In the genomic region with DNA sequence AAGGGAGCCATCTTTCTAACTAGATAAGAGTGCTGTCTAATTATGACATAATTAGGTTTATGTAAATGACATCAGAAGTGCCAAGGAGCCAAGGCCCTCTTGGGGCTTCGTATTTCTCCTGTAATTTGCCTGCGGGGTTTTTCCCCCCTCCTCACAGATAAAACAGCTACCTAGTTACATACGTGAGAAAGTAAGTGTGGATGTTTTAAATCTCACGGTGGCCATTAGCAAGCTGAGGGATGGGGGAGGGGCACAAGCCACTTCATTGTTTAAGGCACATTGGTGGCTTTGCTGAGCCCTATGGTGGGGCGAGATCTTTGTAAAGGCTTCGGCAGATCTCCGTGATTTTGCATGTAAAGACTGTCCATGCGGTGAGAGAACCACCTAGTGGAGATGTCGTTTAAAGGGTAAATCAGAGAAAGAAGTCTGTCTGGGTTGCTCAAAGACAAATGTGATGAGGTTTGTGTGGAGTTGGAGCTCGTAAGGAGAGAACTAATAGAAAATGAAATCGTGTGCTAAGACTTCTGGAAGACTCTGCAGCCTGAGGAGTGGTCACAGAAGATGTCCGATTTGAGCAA, we compare ENCODE assay signal across 35 mouse cellular contexts. TPM values are rescaled to one million over a fixed set of nuclear protein-coding genes. Genes with fewer than 3 reads are reported as not detected.
A peak's percentile ranks its signal among the peaks of the same experiment; 100 is the strongest.
DNase-seq lines count a peak whose midpoint lies in the region; ATAC-seq and TF ChIP-seq lines count a peak whose summit lies in the region.
"Had no signal": no experiment of that assay in that cellular context is flagged by ENCODE, and none has a peak within 500 bp of the region (broad histone marks: within the 10 kb centered on the region; RNA-seq: fewer than 3 reads in every experiment).

No protein-coding gene starts in this region.

- ATAC-seq in hindbrain, postnatal 0 days: no peak
- ATAC-seq in lung, embryonic 14.5 days (ENCODE audit: insufficient read depth): no peak
- ATAC-seq in neural tube, embryonic 14.5 days (ENCODE audit: low read depth): peak; percentile 34; the same call in 1 of the 2 replicates
- ATAC-seq: activated CD4-positive, CD25-positive, alpha-beta regulatory T cell, adult 4 months; inflammation-experienced regulatory T-cells, adult 6 months had no signal

- 44% methylated on average over 12 of the region's 12 CpGs for WGBS in hindbrain, postnatal 0 days
- WGBS in hindbrain, embryonic 10.5 days: 66% methylated on average over 12 of the region's 12 CpGs
- WGBS in lung, embryonic 14.5 days: 51% methylated on average over 12 of the region's 12 CpGs
- 53% methylated on average over 12 of the region's 12 CpGs for WGBS in neural tube, embryonic 14.5 days

- no peaks in the 10 kb centered on the region for H3K27me3 ChIP-seq in hindbrain, postnatal 0 days (ENCODE audit: insufficient read depth, low read length)
- H3K27me3 ChIP-seq in hindbrain, embryonic 10.5 days (ENCODE audit: insufficient read depth, poor library complexity, severe bottlenecking): no peaks in the 10 kb centered on the region
- H3K27me3 ChIP-seq in lung, embryonic 14.5 days (ENCODE audit: insufficient read depth, low read length): no peaks in the 10 kb centered on the region
- no peaks in the 10 kb centered on the region for H3K27me3 ChIP-seq in neural tube, embryonic 14.5 days (ENCODE audit: control insufficient read depth, insufficient read depth, low read length)
- H3K27me3 ChIP-seq: embryonic facial prominence, embryonic 13.5 days; limb, embryonic 13.5 days had no signal

- no peak overlapping the region for H3K4me2 ChIP-seq in hindbrain, postnatal 0 days (ENCODE audit: low read depth, low read length)
- H3K4me2 ChIP-seq in lung, embryonic 14.5 days: no peak overlapping the region
- H3K4me2 ChIP-seq in neural tube, embryonic 14.5 days (ENCODE audit: low read depth, low read length): no peak overlapping the region
- H3K4me2 ChIP-seq: embryonic facial prominence, embryonic 13.5 days; forebrain, embryonic 12.5 days; limb, embryonic 13.5 days; liver, embryonic 15.5 days had no signal

- no peaks in the 10 kb centered on the region for H3K36me3 ChIP-seq in hindbrain, postnatal 0 days (ENCODE audit: insufficient read depth, low read length)
- H3K36me3 ChIP-seq in hindbrain, embryonic 10.5 days: no peaks in the 10 kb centered on the region
- no peaks in the 10 kb centered on the region for H3K36me3 ChIP-seq in lung, embryonic 14.5 days (ENCODE audit: insufficient read depth)
- peaks cover 9% of the 10 kb centered on the region; the same call in 1 of the 2 replicates for H3K36me3 ChIP-seq in neural tube, embryonic 14.5 days (ENCODE audit: control insufficient read depth, insufficient read depth, low read length)
- H3K36me3 ChIP-seq: embryonic facial prominence, embryonic 13.5 days; heart, embryonic 10.5 days; limb, embryonic 13.5 days; liver, embryonic 15.5 days had no signal

- peak; percentile 11 for DNase-seq in hindbrain, postnatal 0 days (ENCODE audit: low spot score)
- no peak for DNase-seq in hindbrain, embryonic 10.5 days (ENCODE audit: low spot score)
- DNase-seq in lung, embryonic 14.5 days: no peak
- no peak for DNase-seq in lung, postnatal 25 days (ENCODE audit: low spot score)
- DNase-seq in A20 (ENCODE audit: low read depth, low spot score): peak; percentile 42
- DNase-seq in kidney, postnatal 10 days: no peak
- DNase-seq: adrenal gland, adult 8-10 months; B cell, adult 2 months; cerebellum, adult 18-20 months; cerebellum, postnatal 25 days; embryo, embryonic 11 days; heart, postnatal 4 days; kidney, adult 8-10 months; kidney, postnatal 36 days; layer of hippocampus, adult 9-11 months; lung, postnatal 14 days; retina, postnatal 1 day; right cerebral cortex, postnatal 25 days; spleen, adult 18-20 months had no signal

- H3K27ac ChIP-seq in hindbrain, postnatal 0 days: no peak overlapping the region
- no peak overlapping the region for H3K27ac ChIP-seq in hindbrain, embryonic 10.5 days
- no peak overlapping the region for H3K27ac ChIP-seq in lung, embryonic 14.5 days (ENCODE audit: low read depth)
- no peak overlapping the region for H3K27ac ChIP-seq in neural tube, embryonic 14.5 days (ENCODE audit: low read depth, low read length)
- H3K27ac ChIP-seq: embryonic facial prominence, embryonic 13.5 days; forebrain, embryonic 12.5 days; heart, embryonic 10.5 days; limb, embryonic 13.5 days; liver, embryonic 15.5 days had no signal

- no peak overlapping the region for H3K9ac ChIP-seq in hindbrain, postnatal 0 days (replicated peaks; ENCODE audit: low read length)
- H3K9ac ChIP-seq in lung, embryonic 14.5 days: no peak overlapping the region
- no peak overlapping the region for H3K9ac ChIP-seq in neural tube, embryonic 14.5 days (replicated peaks; ENCODE audit: low read depth, low read length)
- H3K9ac ChIP-seq: embryonic facial prominence, embryonic 13.5 days; forebrain, embryonic 12.5 days; limb, embryonic 13.5 days; liver, embryonic 15.5 days had no signal

- peak; percentile 17; the same call in 1 of the 2 replicates for TF ChIP-seq CTCF in hindbrain, postnatal 0 days (IDR thresholded peaks at IDR 0.05; ENCODE audit: low read depth)
- 0 out of 2 replicates have a peak, but pooled peaks have one; percentile 11 for TF ChIP-seq CTCF in lung, embryonic 14.5 days (IDR thresholded peaks at IDR 0.05; ENCODE audit: low read depth)

- H3K9me3 ChIP-seq in hindbrain, postnatal 0 days (ENCODE audit: low read length): no peaks in the 10 kb centered on the region
- H3K9me3 ChIP-seq in hindbrain, embryonic 10.5 days: no peaks in the 10 kb centered on the region
- H3K9me3 ChIP-seq in lung, embryonic 14.5 days (ENCODE audit: low read depth, low read length): no peaks in the 10 kb centered on the region
- no peaks in the 10 kb centered on the region for H3K9me3 ChIP-seq in neural tube, embryonic 14.5 days (ENCODE audit: control insufficient read depth, low read length)
- H3K9me3 ChIP-seq: embryonic facial prominence, embryonic 13.5 days; forebrain, embryonic 12.5 days; heart, embryonic 10.5 days; limb, embryonic 13.5 days; liver, embryonic 15.5 days had no signal

- no peaks in the 10 kb centered on the region for H3K4me1 ChIP-seq in hindbrain, postnatal 0 days (ENCODE audit: insufficient read depth, low read length)
- H3K4me1 ChIP-seq in hindbrain, embryonic 10.5 days (replicated peaks): peaks cover 13% of the 10 kb centered on the region; the same call in 1 of the 2 replicates
- H3K4me1 ChIP-seq in lung, embryonic 14.5 days (ENCODE audit: insufficient read depth): 0 out of 2 replicates have a peak, but pooled peaks cover 3% of the 10 kb centered on the region
- no peaks in the 10 kb centered on the region for H3K4me1 ChIP-seq in neural tube, embryonic 14.5 days (ENCODE audit: control insufficient read depth, insufficient read depth, low read length)
- H3K4me1 ChIP-seq: liver, embryonic 15.5 days had no signal

- no peak overlapping the region for H3K4me3 ChIP-seq in hindbrain, postnatal 0 days (ENCODE audit: low read length)
- no peak overlapping the region for H3K4me3 ChIP-seq in hindbrain, embryonic 10.5 days
- no peak overlapping the region for H3K4me3 ChIP-seq in lung, embryonic 14.5 days (ENCODE audit: low read depth, low read length)
- no peak overlapping the region for H3K4me3 ChIP-seq in neural tube, embryonic 14.5 days (ENCODE audit: low read depth, low read length)
- H3K4me3 ChIP-seq: embryonic facial prominence, embryonic 13.5 days; erythroblast, embryonic 14.5 days; forebrain, embryonic 12.5 days; heart, embryonic 10.5 days; limb, embryonic 13.5 days; liver, embryonic 15.5 days had no signal

RNA-seq across cellular contexts. Expression of a gene that starts 16.4 kb away (rescaled TPM):
- total RNA-seq in hindbrain, postnatal 0 days (2014; rRNA removed): 47.2 and 54.9 TPM in 2 replicates
- 17.6 and 18.0 TPM in 2 replicates for polyA plus RNA-seq in hindbrain, postnatal 0 days (2015; fragmentation: Nextera tagmentation; extraction: Ambion mirVana)
- polyA plus RNA-seq in hindbrain, embryonic 10.5 days (2016; fragmentation: Nextera tagmentation; extraction: Ambion mirVana): 12.3 and 13.2 TPM in 2 replicates
- 10.7 and 10.8 TPM in 2 replicates for polyA plus RNA-seq in lung, embryonic 14.5 days (2014; fragmentation: Nextera tagmentation; extraction: Ambion mirVana)
- polyA plus RNA-seq in neural tube, embryonic 14.5 days (2014; fragmentation: Nextera tagmentation; extraction: Ambion mirVana): 16.9 and 17.6 TPM in 2 replicates

RNA-seq across cellular contexts. Expression of a gene that starts 42.5 kb away (rescaled TPM):
- total RNA-seq in hindbrain, postnatal 0 days (2014; rRNA removed): 159 and 173 TPM in 2 replicates
- polyA plus RNA-seq in hindbrain, postnatal 0 days (2015; fragmentation: Nextera tagmentation; extraction: Ambion mirVana): 73.8 and 81.3 TPM in 2 replicates
- polyA plus RNA-seq in hindbrain, embryonic 10.5 days (2016; fragmentation: Nextera tagmentation; extraction: Ambion mirVana): 11.3 and 30.3 TPM in 2 replicates
- polyA plus RNA-seq in lung, embryonic 14.5 days (2014; fragmentation: Nextera tagmentation; extraction: Ambion mirVana): 0.11 and 0.22 TPM in 2 replicates
- 80.0 and 80.3 TPM in 2 replicates for polyA plus RNA-seq in neural tube, embryonic 14.5 days (2014; fragmentation: Nextera tagmentation; extraction: Ambion mirVana)
- total RNA-seq: gastrocnemius, adult 8-10 months; megakaryocyte, adult 5-6 weeks; MEL had no signal
- polyA plus RNA-seq: activated CD4-positive, CD25-positive, alpha-beta regulatory T cell, adult 4 months; erythroblast, embryonic 14.5 days; inflammation-experienced regulatory T-cells, adult 6 months; liver, embryonic 15.5 days had no signal

RNA-seq across cellular contexts. Expression of a gene that starts 45.3 kb away (rescaled TPM):
- total RNA-seq in hindbrain, postnatal 0 days (2014; rRNA removed): 0.84 TPM in 1 of 2 replicates, not detected in the other
- polyA plus RNA-seq in hindbrain, postnatal 0 days (2015; fragmentation: Nextera tagmentation; extraction: Ambion mirVana): 0.14 TPM in 1 of 2 replicates, not detected in the other
- polyA plus RNA-seq in hindbrain, embryonic 10.5 days (2016; fragmentation: Nextera tagmentation; extraction: Ambion mirVana): not detected in 2 replicates
- not detected in 2 replicates for polyA plus RNA-seq in lung, embryonic 14.5 days (2014; fragmentation: Nextera tagmentation; extraction: Ambion mirVana)
- polyA plus RNA-seq in neural tube, embryonic 14.5 days (2014; fragmentation: Nextera tagmentation; extraction: Ambion mirVana): not detected in 2 replicates
- total RNA-seq: adrenal gland, adult 8-10 months; gastrocnemius, adult 8-10 months; heart, postnatal 4 days; left cerebral cortex, adult 18-20 months; left cerebral cortex, postnatal 25 days; megakaryocyte, adult 5-6 weeks; MEL had no signal
- polyA plus RNA-seq: embryonic facial prominence, embryonic 13.5 days; erythroblast, embryonic 14.5 days; forebrain, embryonic 12.5 days; heart, embryonic 10.5 days; heart, embryonic 16.5 days; inflammation-experienced regulatory T-cells, adult 6 months; limb, embryonic 13.5 days; liver, embryonic 15.5 days; urinary bladder, adult 2 months had no signal

RNA-seq across cellular contexts. Expression of a gene that starts 55.1 kb away (rescaled TPM):
- 12.4 and 14.5 TPM in 2 replicates for total RNA-seq in hindbrain, postnatal 0 days (2014; rRNA removed)
- 9.7 and 11.6 TPM in 2 replicates for polyA plus RNA-seq in hindbrain, postnatal 0 days (2015; fragmentation: Nextera tagmentation; extraction: Ambion mirVana)
- polyA plus RNA-seq in hindbrain, embryonic 10.5 days (2016; fragmentation: Nextera tagmentation; extraction: Ambion mirVana): 14.8 and 16.9 TPM in 2 replicates
- 25.0 and 29.9 TPM in 2 replicates for polyA plus RNA-seq in lung, embryonic 14.5 days (2014; fragmentation: Nextera tagmentation; extraction: Ambion mirVana)
- 19.2 and 20.9 TPM in 2 replicates for polyA plus RNA-seq in neural tube, embryonic 14.5 days (2014; fragmentation: Nextera tagmentation; extraction: Ambion mirVana)

Comparison
In these comparisons a context has a peak if more than half of its experiments do, and no peak if none do; other contexts are left out.
1. DNase-seq: peak in hindbrain, postnatal 0 days (single experiment) and A20 (single experiment); none in hindbrain, embryonic 10.5 days (single experiment), lung, embryonic 14.5 days (single experiment), lung, postnatal 25 days (single experiment) and kidney, postnatal 10 days (single experiment).
2. RNA of a gene that starts 42.5 kb away (polyA plus RNA-seq): 73.8 to 81.3 TPM in hindbrain, postnatal 0 days, 80.0 to 80.3 TPM in neural tube, embryonic 14.5 days and 11.3 to 30.3 TPM in hindbrain, embryonic 10.5 days; 0.11 to 0.22 TPM in lung, embryonic 14.5 days; every median in the first group is over 10 times any median in the second.